Mouse (Mus musculus) ovary, postnatal 14 days (tissue): ENCODE results near the gene Gm44805.

Source experiments
- DNase-seq: peaks from one replicate; pipeline ENCODE4 v3.0.0; 2022; ENCODE audit warnings: low spot score

The Gm44805 gene

DNA sequence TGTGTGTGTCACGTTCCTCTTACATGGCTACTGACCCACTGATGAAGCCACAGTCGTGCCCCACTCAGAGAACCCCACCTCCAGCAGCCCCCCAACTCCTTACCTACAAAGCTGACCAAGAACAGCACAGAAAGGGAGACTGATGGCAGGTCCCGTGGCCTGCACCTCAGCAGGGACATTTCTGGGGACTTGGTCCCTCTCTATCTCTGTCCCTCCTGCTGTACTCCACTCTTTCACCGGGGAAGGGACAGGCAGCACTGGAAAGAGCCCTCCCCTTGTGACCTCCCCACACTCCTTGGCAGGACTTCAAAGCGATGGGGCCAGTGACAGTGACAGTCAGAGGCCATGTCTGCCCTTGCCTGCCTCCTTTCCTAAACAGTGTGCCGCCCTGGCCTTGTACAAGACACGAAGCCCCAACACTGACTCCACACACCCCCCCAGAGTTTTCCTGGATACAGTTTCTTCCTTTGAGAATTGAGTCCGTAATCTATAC, at the start of gene Gm44805, which contains the start of gene Apoc4:
Gene Gm44805, minus strand, starts transcription at position 222 of the 493 bp plus-strand sequence.
Gene Apoc4, minus strand, starts transcription at position 278 of the 493 bp plus-strand sequence.
- DNase-seq = no peak

DNA sequence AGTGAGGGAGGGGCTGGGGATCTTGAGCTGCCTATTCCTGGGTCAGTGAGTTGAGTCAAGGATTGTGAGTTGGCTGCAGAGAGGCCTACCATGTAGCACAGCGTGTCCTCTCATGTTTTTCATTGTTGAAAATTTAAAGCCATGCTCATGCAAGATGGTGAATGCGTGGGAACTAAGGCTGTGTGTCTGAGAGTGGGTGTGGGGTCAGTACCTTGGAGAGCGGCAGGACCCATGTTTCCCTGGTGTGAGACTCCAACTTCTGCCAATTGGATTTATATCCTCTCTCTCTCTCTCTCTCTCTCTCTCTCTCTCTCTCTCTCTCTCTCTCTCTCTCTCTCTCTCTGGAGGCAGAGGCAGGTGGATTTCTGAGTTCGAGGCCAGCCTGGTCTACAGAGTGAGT, 45.3 kb upstream of the Gm44805 start:
- DNase-seq = no peak

DNA sequence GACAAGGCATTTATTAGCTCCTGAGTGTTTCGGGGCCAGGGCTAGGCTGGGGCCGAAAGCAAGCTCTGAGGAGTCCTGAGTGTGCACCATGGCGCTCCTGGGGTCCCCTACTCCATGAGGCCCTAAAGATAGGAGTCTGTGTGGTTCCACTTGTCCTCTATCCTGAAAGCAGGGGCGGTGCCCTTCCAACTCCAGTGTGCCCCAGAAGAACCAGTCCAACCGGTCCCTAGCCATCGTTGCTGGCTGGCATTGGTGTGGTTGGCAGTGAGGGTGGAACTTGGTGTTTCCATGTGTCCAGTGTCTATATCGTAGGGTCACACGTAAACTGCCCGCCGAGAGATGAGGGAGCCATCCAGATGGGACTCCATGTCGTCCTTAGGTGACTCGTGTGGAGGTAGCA, 42.9 kb upstream of the Gm44805 start:
- DNase-seq = no peak

DNA sequence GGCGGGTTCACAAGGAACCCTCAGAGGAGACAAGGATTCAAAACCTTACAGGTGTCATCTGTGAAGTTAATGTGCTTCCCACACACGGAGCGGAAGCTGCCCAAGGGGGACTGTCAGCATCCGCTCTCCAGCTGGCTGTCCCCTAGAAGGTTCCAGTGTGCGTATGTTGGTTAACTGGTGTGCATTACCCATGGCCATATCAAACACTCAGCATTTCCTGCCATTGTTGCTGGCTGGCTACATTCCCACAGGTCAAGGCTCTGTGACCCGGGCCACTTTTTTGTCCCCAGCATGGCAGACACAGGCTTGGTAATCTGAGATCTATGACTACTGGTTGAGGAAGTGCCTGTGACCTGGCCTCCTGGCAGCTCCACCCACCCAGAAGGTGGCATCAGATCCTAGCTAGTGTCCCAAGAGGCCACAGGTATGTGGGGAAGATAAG, 41.6 kb upstream of the Gm44805 start:
- DNase-seq = no peak

DNA sequence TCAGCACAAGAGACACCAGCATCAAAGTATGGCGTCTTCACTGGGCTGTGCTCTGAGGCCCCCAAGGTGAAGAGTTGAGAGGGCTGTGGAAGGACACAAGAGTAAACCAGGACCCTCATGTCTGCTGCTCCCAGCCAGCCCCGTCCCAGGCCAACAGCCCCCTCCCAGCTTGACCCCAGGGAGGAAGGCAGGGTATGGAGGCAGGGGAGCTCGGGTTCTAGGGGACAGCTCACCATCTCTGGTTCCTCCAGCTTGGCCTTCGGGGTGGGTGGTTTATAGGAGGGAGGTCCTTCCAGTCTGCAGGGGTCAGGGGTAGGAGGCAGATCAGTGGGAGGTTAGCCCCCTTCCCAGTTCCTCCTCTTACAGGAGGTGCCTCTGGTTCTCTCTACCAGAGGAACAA, 38.0 kb upstream of the Gm44805 start:
- DNase-seq = no peak

DNA sequence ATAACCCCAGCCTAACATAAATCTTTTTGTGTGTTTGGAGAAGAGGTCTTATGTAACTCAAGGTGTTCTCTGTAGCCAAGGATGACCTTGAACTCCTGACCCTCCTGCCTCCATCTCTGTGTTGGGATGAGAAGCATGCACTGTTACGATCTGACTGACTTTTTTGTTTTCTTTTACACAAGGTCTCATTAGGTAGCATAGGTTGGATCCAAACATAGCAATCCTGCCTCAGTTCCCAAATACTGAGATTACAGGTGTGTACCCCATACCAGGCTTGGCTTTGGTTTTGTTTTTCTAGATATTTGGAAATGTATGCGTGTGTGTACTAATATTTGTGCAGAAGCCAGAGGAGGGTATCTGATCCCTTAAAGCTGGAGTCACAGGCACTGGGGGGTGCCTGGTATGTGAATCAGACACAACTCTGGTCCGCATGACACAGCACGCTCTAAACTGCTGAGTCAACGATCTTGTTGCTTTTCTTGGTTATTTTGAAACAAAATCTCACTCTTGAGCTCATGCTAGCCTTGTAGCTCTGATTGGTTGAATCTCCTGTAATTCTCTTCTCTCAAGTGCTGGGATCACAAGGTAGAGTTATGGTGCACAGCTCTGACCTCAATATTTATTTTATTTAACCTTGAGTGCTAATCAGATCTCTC, 37.2 kb upstream of the Gm44805 start:
- DNase-seq = no peak

DNA sequence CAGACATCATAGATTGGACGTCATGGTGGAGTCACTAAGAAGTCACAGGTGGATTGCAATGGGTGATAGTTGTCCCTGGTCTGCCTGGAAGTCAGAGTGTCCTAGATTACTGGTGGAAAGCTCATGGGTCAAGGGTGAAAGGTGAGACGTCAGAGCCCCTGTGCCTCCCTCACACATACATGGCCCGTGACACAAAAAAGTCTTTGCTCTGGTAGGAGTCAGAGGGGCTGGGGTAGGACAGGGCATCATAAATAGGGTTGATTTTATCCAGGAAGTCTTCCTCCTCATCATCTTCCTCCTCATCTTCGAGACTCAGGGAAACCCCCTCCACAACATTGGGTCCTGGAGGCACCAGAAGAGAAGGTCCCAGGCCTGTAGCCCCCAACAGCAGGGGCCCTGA, 36.1 kb upstream of the Gm44805 start:
- no peak for DNase-seq

DNA sequence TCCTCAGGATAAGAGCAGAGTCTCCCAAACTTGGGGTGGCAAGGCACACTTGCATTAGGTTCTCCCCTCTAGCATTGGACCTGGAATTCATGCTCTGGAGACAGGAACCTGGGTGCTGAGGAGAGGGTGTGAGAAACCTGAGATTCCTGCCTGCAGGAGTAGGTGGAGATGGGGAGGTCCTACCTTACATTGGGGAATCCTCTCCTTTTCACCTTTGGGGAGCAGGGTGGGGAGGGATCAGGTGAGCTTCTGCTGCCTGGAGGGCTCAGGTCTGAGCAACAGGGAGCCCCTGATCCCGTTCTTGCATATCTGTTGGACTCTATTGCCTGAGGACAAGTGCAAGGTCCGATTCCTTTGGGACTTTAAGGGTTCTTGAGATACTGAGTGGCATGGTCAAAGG, 35.6 kb upstream of the Gm44805 start:
- DNase-seq = no peak

DNA sequence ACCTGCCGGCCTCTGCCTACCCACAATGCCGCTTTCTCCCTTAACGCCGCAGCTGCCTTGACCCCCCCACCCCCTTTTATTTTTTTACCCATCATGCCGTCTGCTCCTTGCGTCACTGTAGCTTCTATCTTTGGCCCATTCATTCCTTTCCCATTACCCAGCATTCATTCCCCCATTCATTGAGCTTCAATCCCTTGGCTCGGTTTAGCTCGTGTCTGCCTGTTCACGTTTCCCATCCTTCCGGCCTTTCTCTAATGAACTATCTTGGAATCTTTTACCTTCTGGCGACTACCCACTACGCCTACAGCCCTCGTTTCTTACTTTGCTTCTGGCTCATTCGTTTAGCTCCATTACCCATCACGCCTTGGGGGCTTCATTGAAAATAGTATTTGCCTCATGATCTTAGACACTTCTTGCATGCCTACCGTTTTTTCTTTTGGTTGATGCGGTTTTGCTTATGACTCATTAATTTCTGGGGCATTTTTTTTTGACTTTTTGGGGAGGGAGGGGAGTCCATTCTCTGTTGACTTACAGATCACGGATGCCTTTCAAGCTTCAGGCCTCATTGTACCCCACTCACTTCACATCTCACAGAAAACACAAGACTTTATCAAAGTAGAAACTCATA, 34.9 kb upstream of the Gm44805 start:
- no peak for DNase-seq

DNA sequence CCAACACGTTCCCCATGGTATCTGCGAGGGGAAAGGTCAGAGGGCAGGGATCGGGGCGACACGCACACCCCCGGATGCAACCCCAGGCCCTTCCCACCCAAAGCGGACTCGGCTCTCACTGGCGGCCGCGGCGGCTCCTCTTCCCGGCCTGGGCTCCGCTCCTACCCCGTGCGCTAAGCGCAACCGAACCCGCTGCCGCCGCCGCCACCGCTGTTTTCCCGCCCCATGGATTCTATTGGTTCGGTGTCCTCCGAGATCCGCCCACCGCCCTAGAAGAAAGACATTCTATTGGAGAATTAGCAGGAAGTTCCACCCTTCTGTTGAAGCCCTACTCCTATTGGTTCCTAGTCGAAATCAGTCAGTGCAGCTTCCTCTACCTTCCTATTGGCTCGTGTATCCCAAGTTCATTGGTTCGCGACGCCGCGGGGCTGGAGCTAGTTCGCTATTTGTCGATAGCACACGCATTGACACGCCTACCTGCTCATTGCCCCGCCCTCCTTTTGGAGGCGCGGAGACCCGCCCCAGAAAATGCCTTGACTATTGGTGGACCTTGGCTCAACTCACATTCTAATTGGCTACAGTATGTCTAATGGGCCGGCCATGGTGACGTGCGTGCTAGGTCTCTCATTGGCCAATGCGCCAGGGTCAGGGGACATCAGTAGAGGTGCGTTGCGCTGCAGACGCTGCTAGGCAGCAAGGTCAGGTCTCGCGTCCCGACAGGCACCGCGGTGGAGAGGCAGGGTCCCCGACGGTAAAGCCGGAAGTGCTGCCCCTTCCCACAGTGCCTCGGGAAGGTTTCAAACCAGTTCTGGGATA, 34.2 kb upstream of the Gm44805 start, which contains the start of gene Tomm40:
Gene Tomm40, minus strand, starts transcription at position 200 of the 816 bp plus-strand sequence.
- DNase-seq = peak; percentile 91

DNA sequence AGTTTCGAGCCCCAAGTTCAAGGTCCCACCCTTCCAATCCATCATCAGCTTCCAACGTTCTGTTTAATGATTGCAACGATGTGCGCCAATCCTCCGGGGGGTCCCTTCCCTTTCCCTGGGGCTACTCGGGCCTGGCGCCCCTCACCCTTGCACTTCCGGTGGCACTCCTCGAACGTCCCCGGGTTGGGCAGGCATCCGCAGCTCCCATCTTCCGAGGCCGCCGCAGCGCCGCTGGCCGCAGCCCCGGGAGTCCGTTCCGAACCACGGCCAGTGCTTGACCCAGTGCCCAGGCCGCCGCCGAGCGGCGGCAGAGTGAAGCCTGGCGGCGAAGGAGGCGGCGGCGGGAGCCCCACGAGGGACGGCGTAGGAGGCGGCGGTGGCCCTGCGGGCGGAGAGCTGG, 33.6 kb upstream of the Gm44805 start:
- no peak for DNase-seq

DNA sequence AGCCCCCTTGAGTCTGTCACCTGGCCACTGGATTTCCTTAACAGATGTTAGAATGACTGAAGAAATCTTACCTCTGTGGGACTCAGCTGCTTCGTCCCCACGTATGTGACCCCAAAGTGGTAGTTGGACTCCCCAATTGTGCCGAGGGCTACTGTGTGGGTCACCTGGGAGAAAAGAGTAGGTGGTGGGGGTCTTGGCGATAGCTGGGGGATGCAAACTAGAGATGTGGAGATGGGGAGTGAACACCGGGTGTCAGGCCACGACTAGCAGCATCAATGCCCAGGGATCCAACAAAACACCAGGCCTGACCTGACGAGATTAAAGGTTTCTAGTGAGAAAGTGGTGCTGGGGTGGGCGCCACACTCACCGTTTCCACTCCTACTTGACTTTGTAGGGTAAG, 32.4 kb upstream of the Gm44805 start:
- DNase-seq = no peak

DNA sequence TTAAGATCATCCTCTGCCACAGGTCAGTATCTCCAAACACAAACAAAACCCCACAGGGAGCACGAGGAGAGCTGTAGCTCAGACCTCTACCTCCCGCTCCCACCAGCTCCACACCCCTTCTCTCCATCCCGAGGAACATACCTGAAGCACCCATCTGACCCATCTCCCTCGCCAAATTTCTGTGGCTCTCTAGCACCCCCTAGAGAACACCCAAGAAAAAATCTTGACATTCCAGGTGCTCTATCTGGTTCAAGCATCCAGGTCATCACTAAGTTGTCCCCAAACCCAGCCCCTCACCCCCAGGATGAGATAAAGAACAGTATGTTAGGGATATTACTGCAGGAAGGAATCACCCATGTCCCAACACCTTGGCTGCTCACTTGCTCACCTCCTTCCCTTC, 32.0 kb upstream of the Gm44805 start:
- no peak for DNase-seq

DNA sequence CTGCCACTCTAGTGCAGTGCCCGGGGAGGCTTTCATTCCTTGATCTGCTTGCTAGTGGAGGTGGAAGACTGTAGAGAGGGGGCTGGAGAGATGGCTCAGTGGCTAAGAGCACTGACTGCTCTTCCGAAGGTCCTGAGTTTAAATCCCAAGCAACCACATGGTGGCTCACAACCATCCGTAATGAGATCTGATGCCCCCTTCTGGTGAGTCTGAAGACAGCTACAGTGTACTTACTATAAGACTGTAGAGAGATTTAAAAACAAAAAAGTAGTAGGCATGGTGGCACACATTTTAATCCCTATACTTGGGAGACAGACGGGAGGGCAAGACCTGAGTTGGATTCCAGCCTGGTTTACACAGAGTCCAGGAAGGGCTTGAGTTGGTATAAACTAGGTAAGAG, 31.2 kb upstream of the Gm44805 start:
- no peak for DNase-seq

DNA sequence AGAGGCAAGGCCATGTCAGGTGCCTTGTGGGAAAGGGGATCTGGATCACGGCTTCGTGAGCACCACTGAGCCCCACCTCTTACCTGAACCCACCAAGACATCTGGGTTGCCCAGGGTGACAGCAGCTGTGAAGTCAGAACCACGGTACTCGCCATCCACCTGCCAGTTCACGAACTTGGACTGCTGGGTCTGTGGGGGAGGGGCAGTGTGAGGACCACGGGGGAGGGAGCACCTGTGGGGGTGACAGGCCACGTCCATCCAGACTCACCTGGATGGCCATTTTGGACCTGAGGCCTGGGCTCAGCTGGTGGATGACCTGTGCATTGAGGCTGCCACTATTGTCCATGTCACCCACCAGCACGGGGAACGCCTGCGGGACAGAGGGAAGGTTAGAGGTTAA, 29.4 kb upstream of the Gm44805 start:
- DNase-seq = no peak

DNA sequence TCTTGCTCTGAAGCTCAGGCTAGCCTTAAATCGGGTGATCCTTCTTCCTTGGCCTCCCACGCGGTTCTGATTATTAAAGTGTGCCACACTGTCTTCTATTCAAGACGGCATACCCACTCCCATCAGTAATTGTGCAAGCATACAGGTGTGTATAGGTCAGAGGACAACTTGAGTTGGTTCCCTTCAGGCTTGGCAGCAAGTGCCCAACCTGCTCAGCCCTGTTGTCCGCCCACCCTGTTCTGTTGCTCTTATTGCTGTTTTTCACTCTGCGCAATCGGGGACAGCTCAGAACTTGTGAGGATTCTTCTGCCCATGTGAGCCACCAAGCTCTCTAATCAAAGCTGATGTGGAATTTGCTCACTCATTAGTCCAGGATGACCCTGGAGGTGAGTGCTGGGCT, 24.0 kb upstream of the Gm44805 start:
- DNase-seq = no peak

DNA sequence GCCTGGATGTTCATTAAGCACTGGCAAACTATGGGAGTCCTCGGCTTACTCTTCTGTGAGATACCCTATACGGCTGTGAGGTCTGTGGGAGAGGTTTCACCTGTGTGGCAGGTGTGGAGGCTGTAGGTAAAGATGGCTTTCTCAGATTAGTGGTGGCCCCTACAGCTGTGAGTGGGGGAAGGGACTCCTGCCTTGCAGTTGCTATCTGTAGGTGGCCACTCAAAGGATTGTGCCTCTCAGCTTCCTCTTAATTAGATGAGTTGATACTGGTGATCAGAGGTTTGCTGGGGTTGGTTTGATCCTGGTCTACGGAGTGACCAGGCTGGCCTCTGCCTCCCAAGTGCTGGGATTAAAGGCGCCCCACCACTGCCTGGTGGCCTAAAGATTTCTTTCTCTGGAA, 23.3 kb upstream of the Gm44805 start:
- no peak for DNase-seq

DNA sequence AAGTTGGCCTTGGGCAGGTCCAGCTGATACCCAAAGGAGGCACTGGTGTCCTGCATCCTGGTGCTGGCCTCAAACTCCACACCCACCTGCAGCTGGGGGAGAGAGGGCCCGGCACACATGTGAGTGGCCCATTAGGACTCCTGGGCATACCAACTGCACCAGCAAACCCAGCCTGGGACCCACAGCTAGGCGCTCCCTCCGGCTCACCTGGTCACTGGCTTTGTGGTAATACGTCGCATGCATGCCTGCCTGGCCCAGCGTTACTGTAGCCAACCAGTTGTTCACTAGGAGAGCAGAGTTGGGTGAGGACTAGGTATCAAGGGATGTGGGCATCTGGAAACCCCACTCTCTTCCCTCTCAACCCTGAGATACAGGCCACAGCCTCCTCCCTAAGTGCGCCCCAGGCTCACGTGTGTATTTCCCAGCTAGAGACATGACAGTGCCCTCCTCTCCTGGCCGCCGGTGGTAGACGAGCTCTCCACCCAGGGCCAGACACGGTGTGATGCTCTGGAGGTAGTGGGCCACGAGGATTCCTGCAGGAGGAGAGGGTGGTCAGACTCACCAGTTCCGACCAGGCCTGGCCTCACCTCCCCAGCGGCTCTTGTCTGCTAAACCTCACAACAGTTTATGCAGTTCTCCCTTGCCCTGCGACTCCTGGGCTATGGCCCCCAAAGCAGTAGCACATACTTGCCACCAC, 21.8 kb upstream of the Gm44805 start:
- DNase-seq = no peak

DNA sequence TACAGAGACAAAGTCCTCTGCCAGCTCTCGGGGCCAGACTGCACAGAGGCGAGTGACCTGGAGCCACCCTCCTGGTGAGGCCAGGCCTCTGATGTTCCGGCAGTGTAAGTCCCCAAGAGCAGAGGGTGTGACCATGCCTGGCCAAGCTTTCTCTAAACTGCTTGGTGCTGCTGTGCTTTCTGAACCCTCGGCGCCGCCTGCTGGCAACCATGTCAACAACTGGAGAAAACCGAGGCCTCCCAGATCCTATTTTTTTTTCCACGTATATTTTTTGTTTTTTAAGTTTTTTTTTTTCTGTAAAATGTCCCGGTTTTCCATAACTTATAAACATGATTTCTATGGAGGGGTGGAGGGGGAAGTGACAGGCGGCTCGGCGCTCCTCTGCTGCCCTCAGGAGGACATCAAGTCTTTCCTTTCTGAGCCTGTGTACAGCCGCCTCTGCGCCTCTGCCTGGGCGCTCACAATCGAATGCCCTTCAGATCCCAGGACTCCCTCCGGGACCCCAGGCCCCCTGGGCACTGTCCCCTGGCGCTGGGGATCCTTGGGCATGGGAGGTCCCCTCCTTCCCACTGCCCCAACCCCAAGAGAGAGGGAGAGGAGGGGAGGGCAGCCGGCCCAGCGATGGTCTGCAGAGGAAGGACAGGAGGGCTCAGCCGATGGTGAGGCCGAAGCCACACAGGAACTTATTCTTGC, 20.0 kb upstream of the Gm44805 start:
- peak; percentile 61 for DNase-seq

DNA sequence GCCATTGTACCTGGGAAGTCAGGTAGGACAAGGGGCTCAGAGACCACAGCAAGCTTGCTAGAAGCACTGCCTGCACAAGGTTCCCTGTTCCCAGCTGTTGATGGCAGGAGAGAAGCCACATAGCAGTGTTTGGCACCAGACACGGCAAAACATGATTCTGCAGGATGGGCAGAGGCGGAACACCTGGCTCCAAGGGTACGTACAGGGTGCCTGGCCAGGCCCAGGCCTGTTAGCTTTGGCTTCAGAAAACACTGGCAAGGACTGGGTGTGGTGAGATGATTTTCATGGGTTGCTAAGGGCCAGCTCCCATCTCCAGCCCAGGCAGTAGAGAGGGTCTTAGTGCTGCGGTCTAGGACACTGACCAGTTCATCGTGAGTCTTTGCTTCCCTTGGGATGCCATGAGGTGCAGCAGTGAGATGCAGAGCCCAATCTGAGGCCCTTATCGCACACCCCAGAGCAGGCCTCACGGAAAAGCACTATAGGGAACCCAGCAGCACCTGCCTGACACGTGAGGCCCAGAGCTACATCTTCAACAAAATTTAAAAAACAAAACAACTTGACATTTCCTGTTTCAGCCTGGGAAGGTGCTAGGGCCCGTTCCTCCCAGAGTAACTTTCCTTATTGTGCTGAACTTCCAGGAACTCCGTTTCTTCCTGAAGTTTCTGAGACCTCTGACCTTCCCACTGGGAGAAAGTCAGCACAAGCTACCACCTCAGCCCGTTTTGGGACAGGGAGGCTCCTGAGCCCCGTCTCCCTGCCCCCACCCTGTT, 19.3 kb upstream of the Gm44805 start:
- no peak for DNase-seq

DNA sequence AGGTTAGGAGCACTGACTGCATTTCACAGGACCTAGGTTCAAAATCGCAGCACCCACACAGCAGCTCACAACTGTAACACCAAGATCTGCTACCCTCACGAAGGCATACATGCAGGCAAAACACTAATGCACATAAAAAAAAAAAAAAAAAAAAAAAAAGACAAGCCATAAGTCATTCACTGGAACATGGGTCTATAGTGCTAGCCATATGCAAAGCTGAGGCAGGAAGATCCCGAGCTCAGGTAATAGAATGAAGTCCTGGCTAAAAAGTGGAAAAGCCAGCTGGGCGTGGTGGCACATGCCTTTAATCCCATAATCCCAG, 18.6 kb upstream of the Gm44805 start:
- no peak for DNase-seq
